Mouse (Mus musculus): ENCODE measurements at regions not wholly inside any gene's neighbourhood (a gene's known extent, or its start where the extent isn't known, plus 50 kb on each side); places are given as distances from the start of the nearest gene placed in this dataset.

- no peak overlapping the region for H3K4me3 ChIP-seq (ENCODE audit: low read depth, low read length)
- DNase-seq (ENCODE audit: low spot score), result no peak
- H3K27me3 ChIP-seq (ENCODE audit: control insufficient read depth, insufficient read depth, low read length), result no peaks in the 10 kb centered on the region
- no peak overlapping the region for H3K27ac ChIP-seq (replicated peaks; ENCODE audit: low read depth, low read length)
- no peaks in the 10 kb centered on the region for H3K4me1 ChIP-seq (ENCODE audit: control insufficient read depth, insufficient read depth, low read length)
- H3K4me2 ChIP-seq (ENCODE audit: low read depth, severe bottlenecking), result no peak overlapping the region
- ATAC-seq (ENCODE audit: insufficient number of reproducible peaks, low FRiP score, low TSS enrichment, low read depth), result no peak
- 79% methylated on average over 3 of the region's 3 CpGs for WGBS
- H3K9ac ChIP-seq (ENCODE audit: low read length), result no peak overlapping the region
- no peaks in the 10 kb centered on the region for H3K9me3 ChIP-seq (ENCODE audit: control insufficient read depth, low read length)
- H3K36me3 ChIP-seq (ENCODE audit: control insufficient read depth, insufficient read depth, low read length), result no peaks in the 10 kb centered on the region
These were observed 218.8 kb downstream of the Gpat3 start for GRCm38 (mm10) chr5:101064308-101064707.

DNA sequence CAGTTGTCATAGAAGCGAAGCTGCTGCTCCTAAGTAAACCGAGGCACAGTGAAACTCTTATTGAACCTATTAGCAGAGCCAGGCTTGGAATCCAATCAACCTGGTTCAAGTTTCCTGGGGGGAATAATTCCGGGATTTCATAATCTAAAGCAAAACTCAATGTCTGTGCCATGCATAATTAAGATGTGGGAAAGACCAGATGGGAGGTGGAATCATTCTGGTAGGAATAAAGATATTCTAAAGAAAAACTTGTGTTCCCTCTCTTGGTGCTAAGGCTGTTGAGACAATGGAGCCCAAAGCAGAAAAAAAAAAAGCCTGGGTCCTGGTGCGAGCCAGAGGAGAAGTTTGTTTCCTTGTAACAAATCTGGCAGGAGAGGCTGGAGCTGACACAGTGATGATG, 217.7 kb downstream of the Gpat3 start:
- Histone ChIP-seq H3K9ac (ENCODE audit: low read length) (no peak overlapping the region), H3K9me3 (ENCODE audit: control insufficient read depth, low read length) (no peaks in the 10 kb centered on the region), H3K27ac (replicated peaks; ENCODE audit: low read depth, low read length) (no peak overlapping the region), H3K4me1 (ENCODE audit: control insufficient read depth, insufficient read depth, low read length) (no peaks in the 10 kb centered on the region), H3K4me2 (ENCODE audit: low read depth, severe bottlenecking) (no peak overlapping the region), H3K27me3 (ENCODE audit: control insufficient read depth, insufficient read depth, low read length) (no peaks in the 10 kb centered on the region), H3K36me3 (ENCODE audit: control insufficient read depth, insufficient read depth, low read length) (no peaks in the 10 kb centered on the region), H3K4me3 (ENCODE audit: low read depth, low read length) (no peak overlapping the region)
- DNase-seq (ENCODE audit: low spot score) (no peak), ATAC-seq (ENCODE audit: insufficient number of reproducible peaks, low FRiP score, low TSS enrichment, low read depth) (no peak)
- WGBS, result 91% methylated on average over 4 of the region's 4 CpGs

GRCm38 (mm10) chr5:101051591-101051990, 206.1 kb downstream of the Gpat3 start:
- 91% methylated on average over 7 of the region's 7 CpGs for WGBS
- no peak overlapping the region for H3K9ac ChIP-seq (ENCODE audit: low read length)
- H3K27me3 ChIP-seq (ENCODE audit: control insufficient read depth, insufficient read depth, low read length), result no peaks in the 10 kb centered on the region
- no peaks in the 10 kb centered on the region for H3K36me3 ChIP-seq (ENCODE audit: control insufficient read depth, insufficient read depth, low read length)
- H3K9me3 ChIP-seq (ENCODE audit: control insufficient read depth, low read length), result no peaks in the 10 kb centered on the region
- H3K27ac ChIP-seq (replicated peaks; ENCODE audit: low read depth, low read length), result no peak overlapping the region
- ATAC-seq (ENCODE audit: insufficient number of reproducible peaks, low FRiP score, low TSS enrichment, low read depth) (no peak), DNase-seq (ENCODE audit: low spot score) (no peak)
- no peak overlapping the region for H3K4me2 ChIP-seq (ENCODE audit: low read depth, severe bottlenecking)
- H3K4me1 ChIP-seq (ENCODE audit: control insufficient read depth, insufficient read depth, low read length), result no peaks in the 10 kb centered on the region
- H3K4me3 ChIP-seq (ENCODE audit: low read depth, low read length), result no peak overlapping the region

- ATAC-seq (ENCODE audit: insufficient number of reproducible peaks, low FRiP score, low TSS enrichment, low read depth), result no peak
These were observed 195.0 kb downstream of the Gpat3 start for GRCm38 (mm10) chr5:101040488-101040887.

DNA sequence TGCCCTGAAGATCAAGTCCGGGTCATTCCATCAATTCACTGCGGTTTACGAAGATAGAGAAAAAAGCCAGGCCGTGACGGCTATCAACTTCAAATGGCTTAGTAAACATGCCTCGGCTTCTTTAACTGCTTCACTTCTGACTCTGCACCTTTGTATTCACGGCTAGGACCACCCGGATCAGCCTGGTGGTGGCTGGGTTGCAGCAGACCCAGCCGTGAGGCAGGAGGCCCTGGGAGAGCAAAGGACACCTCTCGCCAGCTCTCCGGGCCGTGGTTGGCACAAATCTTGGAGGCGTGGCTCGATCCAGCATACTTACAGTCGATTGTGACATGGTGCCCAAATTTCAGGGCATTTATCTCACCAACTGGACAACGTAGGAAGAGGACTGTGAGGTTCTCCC, 187.5 kb downstream of the Gpat3 start:
- Histone ChIP-seq H3K9ac (ENCODE audit: low read length) (no peak overlapping the region), H3K4me1 (ENCODE audit: control insufficient read depth, insufficient read depth, low read length) (no peaks in the 10 kb centered on the region), H3K36me3 (ENCODE audit: control insufficient read depth, insufficient read depth, low read length) (no peaks in the 10 kb centered on the region), H3K27me3 (ENCODE audit: control insufficient read depth, insufficient read depth, low read length) (no peaks in the 10 kb centered on the region), H3K9me3 (ENCODE audit: control insufficient read depth, low read length) (no peaks in the 10 kb centered on the region), H3K4me3 (ENCODE audit: low read depth, low read length) (no peak overlapping the region), H3K4me2 (ENCODE audit: low read depth, severe bottlenecking) (no peak overlapping the region), H3K27ac (replicated peaks; ENCODE audit: low read depth, low read length) (no peak overlapping the region)
- WGBS, result 73% methylated on average over 16 of the region's 16 CpGs
- DNase-seq (ENCODE audit: low spot score) (no peak), ATAC-seq (ENCODE audit: insufficient number of reproducible peaks, low FRiP score, low TSS enrichment, low read depth) (no peak)

More at GRCm38 (mm10) chr5:101040488-101040887, 195.0 kb downstream of the Gpat3 start:
- H3K4me3 ChIP-seq (ENCODE audit: low read depth, low read length), result no peak overlapping the region
- no peak overlapping the region for H3K4me2 ChIP-seq (ENCODE audit: low read depth, severe bottlenecking)
- no peak for DNase-seq (ENCODE audit: low spot score)
- WGBS, result 86% methylated on average over 9 of the region's 9 CpGs
- H3K27ac ChIP-seq (replicated peaks; ENCODE audit: low read depth, low read length), result no peak overlapping the region
- no peak overlapping the region for H3K9ac ChIP-seq (ENCODE audit: low read length)
- H3K36me3 ChIP-seq (ENCODE audit: control insufficient read depth, insufficient read depth, low read length), result no peaks in the 10 kb centered on the region
- H3K27me3 ChIP-seq (ENCODE audit: control insufficient read depth, insufficient read depth, low read length), result no peaks in the 10 kb centered on the region
- H3K9me3 ChIP-seq (ENCODE audit: control insufficient read depth, low read length), result no peaks in the 10 kb centered on the region
- H3K4me1 ChIP-seq (ENCODE audit: control insufficient read depth, insufficient read depth, low read length), result no peaks in the 10 kb centered on the region

GRCm38 (mm10) chr5:101032147-101032900, 186.8 kb downstream of the Gpat3 start:
- no peaks in the 10 kb centered on the region for H3K27me3 ChIP-seq (ENCODE audit: control insufficient read depth, insufficient read depth, low read length)
- ATAC-seq (ENCODE audit: insufficient number of reproducible peaks, low FRiP score, low TSS enrichment, low read depth) (no peak), DNase-seq (ENCODE audit: low spot score) (no peak)
- H3K4me1 ChIP-seq (ENCODE audit: control insufficient read depth, insufficient read depth, low read length), result no peaks in the 10 kb centered on the region
- H3K4me2 ChIP-seq (ENCODE audit: low read depth, severe bottlenecking), result no peak overlapping the region
- H3K36me3 ChIP-seq (ENCODE audit: control insufficient read depth, insufficient read depth, low read length), result no peaks in the 10 kb centered on the region
- no peaks in the 10 kb centered on the region for H3K9me3 ChIP-seq (ENCODE audit: control insufficient read depth, low read length)
- 82% methylated on average over 12 of the region's 12 CpGs for WGBS
- H3K27ac ChIP-seq (replicated peaks; ENCODE audit: low read depth, low read length), result no peak overlapping the region
- no peak overlapping the region for H3K4me3 ChIP-seq (ENCODE audit: low read depth, low read length)
- H3K9ac ChIP-seq (ENCODE audit: low read length), result no peak overlapping the region

- Histone ChIP-seq H3K9ac (ENCODE audit: low read length) (no peak overlapping the region), H3K4me2 (ENCODE audit: low read depth, severe bottlenecking) (no peak overlapping the region), H3K27ac (replicated peaks; ENCODE audit: low read depth, low read length) (no peak overlapping the region), H3K27me3 (ENCODE audit: control insufficient read depth, insufficient read depth, low read length) (no peaks in the 10 kb centered on the region), H3K4me1 (ENCODE audit: control insufficient read depth, insufficient read depth, low read length) (no peaks in the 10 kb centered on the region), H3K4me3 (ENCODE audit: low read depth, low read length) (no peak overlapping the region), H3K9me3 (ENCODE audit: control insufficient read depth, low read length) (no peaks in the 10 kb centered on the region), H3K36me3 (ENCODE audit: control insufficient read depth, insufficient read depth, low read length) (no peaks in the 10 kb centered on the region)
- ATAC-seq (ENCODE audit: insufficient number of reproducible peaks, low FRiP score, low TSS enrichment, low read depth), result no peak
- 91% methylated on average over 5 of the region's 5 CpGs for WGBS
- no peak for DNase-seq (ENCODE audit: low spot score)
These were observed 179.3 kb downstream of the Gpat3 start for GRCm38 (mm10) chr5:101024796-101025195.

GRCm38 (mm10) chr5:101023784-101024183, 178.3 kb downstream of the Gpat3 start:
- Histone ChIP-seq H3K4me1 (ENCODE audit: control insufficient read depth, insufficient read depth, low read length) (no peaks in the 10 kb centered on the region), H3K9me3 (ENCODE audit: control insufficient read depth, low read length) (no peaks in the 10 kb centered on the region), H3K9ac (ENCODE audit: low read length) (no peak overlapping the region), H3K4me2 (ENCODE audit: low read depth, severe bottlenecking) (no peak overlapping the region), H3K4me3 (ENCODE audit: low read depth, low read length) (no peak overlapping the region), H3K27ac (replicated peaks; ENCODE audit: low read depth, low read length) (no peak overlapping the region), H3K27me3 (ENCODE audit: control insufficient read depth, insufficient read depth, low read length) (no peaks in the 10 kb centered on the region), H3K36me3 (ENCODE audit: control insufficient read depth, insufficient read depth, low read length) (no peaks in the 10 kb centered on the region)
- WGBS, result 78% methylated on average over 8 of the region's 8 CpGs
- DNase-seq (ENCODE audit: low spot score) (no peak), ATAC-seq (ENCODE audit: insufficient number of reproducible peaks, low FRiP score, low TSS enrichment, low read depth) (no peak)

DNA sequence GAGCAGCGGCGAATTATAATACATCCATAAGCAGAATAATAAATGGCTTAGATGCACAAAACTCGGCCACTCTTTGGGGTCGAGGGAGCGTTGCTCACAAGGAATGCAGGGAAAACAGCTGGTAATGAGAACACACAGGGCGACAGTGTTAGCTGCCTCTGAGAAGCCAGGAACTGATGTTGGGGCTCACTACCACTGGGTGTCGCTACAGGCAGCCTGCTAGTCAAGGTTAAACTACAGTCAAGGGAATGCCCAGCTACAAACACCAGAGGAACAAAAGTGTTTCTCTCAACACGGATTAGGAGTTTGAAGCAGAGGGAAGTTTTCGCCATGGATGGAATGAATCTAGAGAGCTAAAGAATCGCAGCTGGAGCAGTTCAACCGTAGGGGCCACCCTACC, 175.3 kb downstream of the Gpat3 start:
- no peaks in the 10 kb centered on the region for H3K4me1 ChIP-seq (ENCODE audit: control insufficient read depth, insufficient read depth, low read length)

More for the DNA sequence above, 175.3 kb downstream of the Gpat3 start:
- Histone ChIP-seq H3K27ac (replicated peaks; ENCODE audit: low read depth, low read length) (no peak overlapping the region), H3K36me3 (ENCODE audit: control insufficient read depth, insufficient read depth, low read length) (no peaks in the 10 kb centered on the region), H3K27me3 (ENCODE audit: control insufficient read depth, insufficient read depth, low read length) (no peaks in the 10 kb centered on the region), H3K9ac (ENCODE audit: low read length) (no peak overlapping the region), H3K9me3 (ENCODE audit: control insufficient read depth, low read length) (no peaks in the 10 kb centered on the region), H3K4me3 (ENCODE audit: low read depth, low read length) (no peak overlapping the region), H3K4me2 (ENCODE audit: low read depth, severe bottlenecking) (no peak overlapping the region)
- WGBS, result 10% methylated on average over 11 of the region's 11 CpGs
- DNase-seq (ENCODE audit: low spot score), result peak; percentile 89
- ATAC-seq (ENCODE audit: insufficient number of reproducible peaks, low FRiP score, low TSS enrichment, low read depth), result peak; percentile 77; the same call in 1 of the 2 replicates
